Mouse (Mus musculus): Measurements from ENCODE around the gene Anp32b. TPM values are rescaled to one million over a fixed set of nuclear protein-coding genes. Genes with fewer than 3 reads are reported as not detected.

Anp32b gene
- polyA plus RNA-seq, 1 experiment = 311 TPM

DNA sequence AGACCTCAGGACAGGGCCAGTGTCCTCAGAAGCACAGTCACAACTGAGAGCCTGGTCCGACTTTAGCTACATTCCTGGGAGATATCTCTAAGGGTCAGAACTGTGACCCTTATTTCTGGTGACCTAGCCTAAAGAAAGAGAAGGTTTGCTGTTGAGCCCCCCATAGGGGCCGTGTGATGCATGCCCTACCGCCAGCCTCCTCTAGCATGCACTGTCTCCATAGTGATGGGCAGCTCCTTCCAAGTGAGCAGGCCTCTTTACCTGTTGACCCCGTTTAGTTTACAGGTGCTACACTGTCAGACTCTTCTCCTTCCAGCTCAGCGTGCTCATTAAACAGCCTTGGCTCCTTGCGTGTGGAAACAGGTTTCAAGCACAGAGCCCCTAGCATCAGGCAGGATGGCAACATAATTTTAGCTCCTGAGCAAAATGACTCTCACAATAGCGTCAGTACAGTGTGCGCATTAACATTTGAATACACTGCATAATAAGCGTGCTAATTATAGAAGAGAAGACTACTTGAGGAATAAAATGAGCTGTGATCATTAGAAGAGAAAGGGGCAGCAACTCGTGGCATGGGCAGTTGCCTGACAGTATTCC is 21.7 kb upstream of the Anp32b start:
- Histone ChIP-seq H3K36me3 (ENCODE audit: control insufficient read depth, insufficient read depth) (no peaks in the 10 kb centered on the region), H3K4me3 (ENCODE audit: insufficient read depth, poor library complexity, severe bottlenecking) (no peak overlapping the region), H3K27me3 (ENCODE audit: control insufficient read depth, insufficient read depth, insufficient read length) (peaks cover 37% of the 10 kb centered on the region), H3K79me2 (ENCODE audit: control insufficient read depth, insufficient read depth) (no peaks in the 10 kb centered on the region), H3ac (ENCODE audit: control insufficient read depth, insufficient read length, low read depth) (no peak overlapping the region), H3K79me3 (ENCODE audit: low read depth) (no peaks in the 10 kb centered on the region)
- TF ChIP-seq MYOG (IDR thresholded peaks at IDR 0.05; ENCODE audit: control insufficient read depth, extremely low read depth, insufficient read length) (no peak), CTCF (IDR thresholded peaks at IDR 0.05; ENCODE audit: control insufficient read depth, insufficient read depth, insufficient read length) (no peak), CEBPB (IDR thresholded peaks at IDR 0.05; ENCODE audit: low read depth) (no peak), MYOD1 (IDR thresholded peaks at IDR 0.05; ENCODE audit: control insufficient read depth, insufficient read length, low read depth) (no peak), USF1 (IDR thresholded peaks at IDR 0.05; ENCODE audit: low read depth) (no peak), FOSL1 (IDR thresholded peaks at IDR 0.05; ENCODE audit: insufficient read depth, low read length, poor library complexity, severe bottlenecking) (no peak), MAX (IDR thresholded peaks at IDR 0.05) (no peak)

DNA sequence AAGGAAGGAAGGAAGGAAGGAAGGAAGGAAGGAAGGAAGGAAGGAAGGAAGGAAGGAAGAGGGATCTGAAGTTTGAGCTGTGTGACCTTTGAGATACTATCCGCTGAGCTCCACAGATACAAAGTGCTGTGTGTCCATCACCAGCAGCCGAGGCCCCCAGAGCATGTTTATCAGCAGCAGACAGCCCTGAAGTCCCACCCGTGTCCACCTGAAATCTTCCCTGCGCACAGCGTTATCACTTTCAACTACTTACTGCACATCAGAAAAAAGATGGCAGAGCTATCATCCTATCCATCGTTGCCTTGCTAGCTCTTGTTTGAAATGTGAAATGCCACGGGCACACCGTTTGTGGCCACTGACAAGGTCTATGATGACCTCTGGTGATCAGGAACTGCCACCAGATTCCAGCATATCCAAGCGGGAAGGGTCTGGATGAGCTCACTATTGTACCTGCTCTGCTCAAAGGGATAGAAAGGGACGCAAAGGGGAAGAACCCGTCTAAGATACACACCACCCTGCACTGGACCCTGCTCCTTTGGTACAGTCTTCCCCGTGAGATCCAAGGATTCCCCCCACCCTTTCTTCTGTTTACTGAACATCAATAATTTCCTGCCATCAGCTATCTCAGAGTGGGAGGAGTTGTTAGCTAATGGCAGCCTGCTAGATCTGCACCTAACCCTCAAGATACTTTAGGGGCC is 18.2 kb upstream of the Anp32b start:
- Histone ChIP-seq H3ac (ENCODE audit: control insufficient read depth, insufficient read length, low read depth) (no peak overlapping the region), H3K4me3 (ENCODE audit: insufficient read depth, poor library complexity, severe bottlenecking) (no peak overlapping the region), H3K79me3 (ENCODE audit: low read depth) (no peaks in the 10 kb centered on the region), H3K36me3 (ENCODE audit: control insufficient read depth, insufficient read depth) (no peaks in the 10 kb centered on the region), H3K27me3 (ENCODE audit: control insufficient read depth, insufficient read depth, insufficient read length) (peaks cover 53% of the 10 kb centered on the region), H3K79me2 (ENCODE audit: control insufficient read depth, insufficient read depth) (no peaks in the 10 kb centered on the region)
- TF ChIP-seq FOSL1 (IDR thresholded peaks at IDR 0.05; ENCODE audit: insufficient read depth, low read length, poor library complexity, severe bottlenecking) (no peak), MYOD1 (IDR thresholded peaks at IDR 0.05; ENCODE audit: control insufficient read depth, insufficient read length, low read depth) (no peak), CEBPB (IDR thresholded peaks at IDR 0.05; ENCODE audit: low read depth) (no peak), CTCF (IDR thresholded peaks at IDR 0.05; ENCODE audit: control insufficient read depth, insufficient read depth, insufficient read length) (no peak), MAX (IDR thresholded peaks at IDR 0.05) (no peak), USF1 (IDR thresholded peaks at IDR 0.05; ENCODE audit: low read depth) (no peak), MYOG (IDR thresholded peaks at IDR 0.05; ENCODE audit: control insufficient read depth, extremely low read depth, insufficient read length) (no peak)

DNA sequence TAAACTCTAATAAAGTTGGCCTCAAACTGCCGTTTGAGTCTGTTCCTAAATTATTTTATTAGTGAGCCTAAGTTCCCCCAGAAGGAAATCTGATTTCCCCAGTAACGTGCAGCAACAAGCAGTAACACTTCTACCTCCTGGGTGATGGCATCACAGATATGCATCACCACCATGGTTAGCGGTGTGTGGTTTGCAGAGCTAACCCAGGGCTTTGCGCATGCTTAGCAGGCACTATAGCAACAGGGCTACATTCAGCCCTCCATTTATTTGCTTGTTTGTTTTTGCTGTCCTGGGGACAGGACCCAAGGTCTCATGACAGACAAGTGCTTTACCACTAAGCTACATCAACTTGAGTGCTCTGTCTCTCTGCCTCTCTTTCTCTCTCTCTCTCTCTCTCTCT is 8.2 kb upstream of the Anp32b start:
- H3K36me3 ChIP-seq (ENCODE audit: control insufficient read depth, insufficient read depth) = no peaks in the 10 kb centered on the region
- no peaks in the 10 kb centered on the region for H3K79me2 ChIP-seq (ENCODE audit: control insufficient read depth, insufficient read depth)
- H3ac ChIP-seq (ENCODE audit: control insufficient read depth, insufficient read length, low read depth) = no peak overlapping the region
- TF ChIP-seq USF1 (IDR thresholded peaks at IDR 0.05; ENCODE audit: low read depth) (no peak), CEBPB (IDR thresholded peaks at IDR 0.05; ENCODE audit: low read depth) (no peak), FOSL1 (IDR thresholded peaks at IDR 0.05; ENCODE audit: insufficient read depth, low read length, poor library complexity, severe bottlenecking) (no peak), CTCF (IDR thresholded peaks at IDR 0.05; ENCODE audit: control insufficient read depth, insufficient read depth, insufficient read length) (no peak)
- peaks cover 22% of the 10 kb centered on the region for H3K27me3 ChIP-seq (ENCODE audit: control insufficient read depth, insufficient read depth, insufficient read length)
- H3K4me3 ChIP-seq (ENCODE audit: insufficient read depth, poor library complexity, severe bottlenecking) = no peak overlapping the region
- no peaks in the 10 kb centered on the region for H3K79me3 ChIP-seq (ENCODE audit: low read depth)

DNA sequence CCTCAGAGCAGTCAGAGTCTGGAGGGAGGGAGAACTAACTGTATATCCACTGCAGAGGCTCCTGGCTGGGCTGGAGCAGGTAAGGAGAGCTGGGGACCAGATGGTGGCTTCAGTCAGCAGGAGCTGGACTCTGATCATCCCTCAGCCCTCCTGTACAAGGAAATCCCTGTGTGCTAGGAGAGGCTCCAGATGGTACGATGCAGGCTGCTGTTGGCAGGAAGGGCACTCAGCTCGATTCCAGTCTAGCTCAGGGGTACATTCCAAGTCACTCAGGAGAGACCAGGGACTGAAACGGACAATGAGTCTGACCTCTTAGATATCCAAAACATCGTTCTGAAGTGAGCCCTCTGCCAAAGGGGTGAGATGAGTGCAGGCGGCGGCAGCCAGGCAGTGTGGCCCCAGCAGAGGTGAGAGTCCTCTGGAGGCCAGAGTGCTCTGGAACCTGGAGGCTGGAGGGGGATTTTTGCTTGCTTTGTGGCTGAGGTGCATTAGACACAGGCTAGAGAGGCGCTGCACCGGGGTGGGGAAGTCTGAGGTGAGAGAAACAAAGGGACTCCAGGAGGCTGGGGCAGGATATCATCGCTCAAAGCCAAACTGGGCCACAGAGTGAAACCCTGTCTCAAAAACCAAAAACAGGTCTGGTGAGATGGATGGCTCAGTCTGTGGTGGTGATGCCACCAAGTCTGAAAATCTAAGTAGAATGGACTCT is 5.3 kb upstream of the Anp32b start:
- no peaks in the 10 kb centered on the region for H3K36me3 ChIP-seq (ENCODE audit: control insufficient read depth, insufficient read depth)
- H3K79me2 ChIP-seq (ENCODE audit: control insufficient read depth, insufficient read depth) = no peaks in the 10 kb centered on the region
- H3K4me3 ChIP-seq (ENCODE audit: insufficient read depth, poor library complexity, severe bottlenecking) = no peak overlapping the region
- H3K79me3 ChIP-seq (ENCODE audit: low read depth) = no peaks in the 10 kb centered on the region
- TF ChIP-seq FOSL1 (IDR thresholded peaks at IDR 0.05; ENCODE audit: insufficient read depth, low read length, poor library complexity, severe bottlenecking) (no peak), CTCF (IDR thresholded peaks at IDR 0.05; ENCODE audit: control insufficient read depth, insufficient read depth, insufficient read length) (no peak), USF1 (IDR thresholded peaks at IDR 0.05; ENCODE audit: low read depth) (no peak), CEBPB (IDR thresholded peaks at IDR 0.05; ENCODE audit: low read depth) (no peak)
- no peak overlapping the region for H3ac ChIP-seq (ENCODE audit: control insufficient read depth, insufficient read length, low read depth)
- H3K27me3 ChIP-seq (ENCODE audit: control insufficient read depth, insufficient read depth, insufficient read length) = peaks cover 11% of the 10 kb centered on the region

DNA sequence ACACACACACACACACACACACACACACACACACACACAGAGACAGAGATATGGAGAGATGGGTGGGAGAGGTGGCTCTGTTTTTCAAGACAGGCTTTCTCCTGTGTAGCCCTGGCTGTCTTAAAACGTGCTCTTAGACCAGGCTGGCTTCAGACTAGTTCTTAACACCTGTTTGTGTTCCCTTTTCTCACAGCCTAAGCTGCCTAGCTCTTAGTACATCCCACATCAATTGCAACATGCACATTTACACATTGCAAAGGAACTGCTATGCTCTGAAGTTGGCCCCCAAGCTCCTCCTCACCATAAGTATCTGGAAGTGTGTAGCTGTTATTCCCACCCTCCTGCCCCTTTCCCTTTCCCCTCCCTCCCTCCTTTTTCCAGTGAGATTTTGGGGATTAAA is 3.2 kb upstream of the Anp32b start:
- H3K4me3 ChIP-seq (ENCODE audit: insufficient read depth, poor library complexity, severe bottlenecking) = no peak overlapping the region
- TF ChIP-seq CEBPB (IDR thresholded peaks at IDR 0.05; ENCODE audit: low read depth) (no peak), MYOG (IDR thresholded peaks at IDR 0.05; ENCODE audit: control insufficient read depth, extremely low read depth, insufficient read length) (no peak)
- peaks cover 2% of the 10 kb centered on the region for H3K79me3 ChIP-seq (ENCODE audit: low read depth)
- peaks cover 1% of the 10 kb centered on the region for H3K36me3 ChIP-seq (ENCODE audit: control insufficient read depth, insufficient read depth)
- peaks cover 5% of the 10 kb centered on the region for H3K27me3 ChIP-seq (ENCODE audit: control insufficient read depth, insufficient read depth, insufficient read length)
- H3ac ChIP-seq (ENCODE audit: control insufficient read depth, insufficient read length, low read depth) = no peak overlapping the region
- H3K79me2 ChIP-seq (ENCODE audit: control insufficient read depth, insufficient read depth) = peaks cover 13% of the 10 kb centered on the region

DNA sequence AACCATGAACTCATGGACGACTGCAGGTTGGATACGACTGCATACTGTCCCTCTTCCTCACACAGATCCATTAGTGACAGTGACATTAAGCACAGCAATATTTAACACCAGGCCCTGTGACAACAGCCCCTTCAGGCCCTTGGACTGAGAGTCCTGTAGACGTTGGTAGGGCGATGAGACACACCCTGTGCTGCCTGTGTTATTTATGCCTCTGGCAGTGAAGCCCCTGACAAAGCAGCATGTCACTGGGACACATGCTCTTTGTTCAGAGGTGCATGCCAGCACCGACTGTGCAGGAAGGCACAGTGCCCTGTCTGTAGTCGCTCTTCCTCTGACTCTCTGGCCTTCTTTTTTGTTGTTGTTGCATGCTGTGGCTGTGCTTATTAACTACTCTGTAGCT is 1.8 kb upstream of the Anp32b start:
- H3K79me2 ChIP-seq (ENCODE audit: control insufficient read depth, insufficient read depth) = peaks cover 27% of the 10 kb centered on the region
- peaks cover 17% of the 10 kb centered on the region for H3K79me3 ChIP-seq (ENCODE audit: low read depth)
- H3K4me3 ChIP-seq (ENCODE audit: insufficient read depth, poor library complexity, severe bottlenecking) = no peak overlapping the region
- no peak overlapping the region for H3ac ChIP-seq (ENCODE audit: control insufficient read depth, insufficient read length, low read depth)
- TF ChIP-seq USF1 (IDR thresholded peaks at IDR 0.05; ENCODE audit: low read depth) = no peak
- no peak for TF ChIP-seq MYOD1 (IDR thresholded peaks at IDR 0.05; ENCODE audit: control insufficient read depth, insufficient read length, low read depth)
- no peak for TF ChIP-seq CEBPB (IDR thresholded peaks at IDR 0.05; ENCODE audit: low read depth)
- no peak for TF ChIP-seq FOSL1 (IDR thresholded peaks at IDR 0.05; ENCODE audit: insufficient read depth, low read length, poor library complexity, severe bottlenecking)
- TF ChIP-seq MYOG (IDR thresholded peaks at IDR 0.05; ENCODE audit: control insufficient read depth, extremely low read depth, insufficient read length) = no peak
- TF ChIP-seq MAX (IDR thresholded peaks at IDR 0.05) = no peak
- TF ChIP-seq CTCF (IDR thresholded peaks at IDR 0.05; ENCODE audit: control insufficient read depth, insufficient read depth, insufficient read length) = no peak
- H3K27me3 ChIP-seq (ENCODE audit: control insufficient read depth, insufficient read depth, insufficient read length) = no peaks in the 10 kb centered on the region
- peaks cover 9% of the 10 kb centered on the region for H3K36me3 ChIP-seq (ENCODE audit: control insufficient read depth, insufficient read depth)
